Mouse (Mus musculus): ENCODE results near the gene Cbx1. TPM values are rescaled to one million over a fixed set of nuclear protein-coding genes. Genes with fewer than 3 reads are reported as not detected.

Cbx1 gene
- polyA plus RNA-seq, 1 experiment from 2014 or later = 175 TPM

DNA sequence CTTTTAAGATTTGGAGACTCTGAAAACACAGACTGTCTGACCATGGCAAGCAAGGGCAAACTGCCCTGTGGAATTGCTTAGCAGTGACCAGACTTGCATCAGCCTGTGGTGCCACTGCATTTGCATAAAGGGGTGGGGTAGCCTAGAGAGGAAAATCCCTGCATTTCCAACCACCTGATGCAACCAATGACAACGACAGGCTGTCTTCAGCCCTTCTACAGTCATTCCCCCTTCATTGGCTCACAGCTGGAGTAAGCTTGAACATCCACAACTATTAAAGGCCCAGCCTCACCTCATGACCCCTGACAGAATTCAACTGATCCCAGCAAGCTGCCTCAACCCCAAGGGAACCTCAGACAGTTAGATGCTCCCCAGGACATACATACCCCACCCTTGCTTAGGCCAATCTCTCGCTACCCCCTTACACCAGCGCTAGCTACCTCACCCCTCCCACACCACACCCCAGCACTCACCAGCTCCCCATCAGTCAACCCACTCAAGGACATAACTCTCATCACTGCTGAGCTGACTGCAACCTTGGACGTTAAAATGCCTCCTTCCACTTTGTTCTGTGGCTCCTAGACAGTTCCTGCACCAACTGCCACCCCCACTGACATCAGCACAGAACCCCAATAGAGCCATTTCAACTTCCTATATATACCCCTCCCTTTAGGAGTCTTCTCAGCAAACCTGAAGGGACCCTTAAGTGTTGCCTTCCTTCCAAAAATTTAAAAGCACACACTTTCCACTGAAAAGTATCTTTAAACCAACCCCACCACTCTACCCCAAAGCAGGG lies 33.9 kb downstream of the Cbx1 start:
- H3K27me3 ChIP-seq = no peaks in the 10 kb centered on the region
- no peak for ATAC-seq
- H3K9me3 ChIP-seq (replicated peaks) = no peaks in the 10 kb centered on the region
- peak overlapping the region; percentile 52 for H3K4me3 ChIP-seq
- peaks cover 56% of the 10 kb centered on the region for H3K4me1 ChIP-seq
- peak overlapping the region; percentile 99 for H3K4me2 ChIP-seq
- peak overlapping the region; percentile 76 for H3K9ac ChIP-seq
- H3K36me3 ChIP-seq (ENCODE audit: poor library complexity, severe bottlenecking) = peaks cover 73% of the 10 kb centered on the region
- 39% methylated on average over 4 of the region's 4 CpGs for WGBS
- H3K27ac ChIP-seq = no peak overlapping the region

DNA sequence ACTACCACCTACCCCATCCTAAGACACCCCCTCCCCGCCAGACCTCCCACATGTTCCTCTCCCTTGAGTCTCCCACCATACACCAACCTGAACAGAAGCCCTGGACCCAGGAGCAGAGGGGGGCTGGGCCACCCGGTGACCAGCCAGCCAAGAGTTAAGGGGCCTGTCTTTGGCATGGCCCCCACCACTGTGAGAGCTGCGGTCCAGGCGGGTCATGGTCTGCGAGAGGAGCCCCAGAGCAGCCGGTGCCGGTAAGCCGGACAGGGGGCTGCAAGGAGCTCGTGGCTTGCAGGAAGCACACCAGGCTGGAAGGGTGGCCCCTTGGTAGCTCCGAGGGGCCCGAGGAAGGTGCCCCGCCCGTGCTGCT lies 34.5 kb downstream of the Cbx1 start:
- Histone ChIP-seq H3K9ac (peak overlapping the region; percentile 76), H3K27ac (peak overlapping the region; percentile 88), H3K9me3 (replicated peaks) (no peaks in the 10 kb centered on the region), H3K4me1 (peaks cover 62% of the 10 kb centered on the region), H3K27me3 (no peaks in the 10 kb centered on the region), H3K4me3 (peak overlapping the region; percentile 52), H3K4me2 (peak overlapping the region; percentile 99), H3K36me3 (ENCODE audit: poor library complexity, severe bottlenecking) (peaks cover 70% of the 10 kb centered on the region)
- ATAC-seq = no peak; the same call in 1 of the 2 replicates
- 3% methylated on average over 12 of the region's 13 CpGs for WGBS

DNA sequence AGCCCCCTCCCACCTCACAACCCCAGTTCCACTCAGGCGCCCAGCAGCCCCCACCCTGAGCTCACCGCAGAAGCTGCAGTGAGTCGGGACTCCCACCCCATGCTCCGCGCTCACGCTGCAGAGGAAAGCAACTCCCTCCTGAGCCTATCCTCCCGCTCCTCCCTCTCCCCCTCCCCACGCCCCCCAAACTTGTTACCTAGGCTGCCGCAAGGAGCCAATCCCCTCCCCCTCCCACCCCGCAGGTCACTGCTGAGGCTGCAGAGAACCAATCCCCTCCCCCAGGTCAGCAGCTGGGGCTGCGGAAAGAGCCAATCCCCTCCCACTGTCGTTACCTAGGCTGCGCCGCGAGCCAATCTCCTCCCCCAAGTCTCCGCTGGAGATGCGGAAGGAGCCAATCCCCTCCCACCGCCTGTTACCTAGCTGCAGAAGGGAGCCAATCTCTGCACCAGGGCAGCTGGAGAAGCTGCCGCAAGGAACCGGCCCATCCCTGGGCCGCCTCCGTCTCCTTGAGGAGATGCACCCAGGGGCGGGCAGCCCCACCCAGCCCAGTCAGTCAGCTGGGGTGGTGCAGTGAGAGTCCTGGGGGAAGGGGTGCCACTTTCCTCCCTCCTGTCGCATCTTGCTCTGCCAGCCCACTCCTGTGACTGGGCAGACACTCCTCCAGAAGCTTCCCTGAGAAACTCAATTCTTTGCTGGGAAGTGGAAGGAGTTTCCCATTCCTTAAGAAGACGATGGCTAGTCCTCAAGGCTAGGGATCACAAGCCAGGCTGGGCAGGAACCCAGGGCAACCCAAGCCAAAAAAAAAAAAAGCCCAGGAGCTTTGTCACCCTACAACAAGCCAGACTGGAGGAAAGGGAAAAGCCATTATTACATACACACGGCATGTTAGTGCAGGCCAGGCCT lies 35.2 kb downstream of the Cbx1 start:
- H3K27me3 ChIP-seq = no peaks in the 10 kb centered on the region
- peak overlapping the region; percentile 76 for H3K9ac ChIP-seq
- peak; percentile 92 for ATAC-seq
- H3K4me2 ChIP-seq = peak overlapping the region; percentile 99
- H3K36me3 ChIP-seq (ENCODE audit: poor library complexity, severe bottlenecking) = peaks cover 63% of the 10 kb centered on the region
- H3K4me1 ChIP-seq = peaks cover 69% of the 10 kb centered on the region
- H3K9me3 ChIP-seq (replicated peaks) = no peaks in the 10 kb centered on the region
- H3K4me3 ChIP-seq = peak overlapping the region; percentile 52
- peak overlapping the region; percentile 88 for H3K27ac ChIP-seq
- WGBS = under 1% methylated on average over 21 of the region's 26 CpGs

DNA sequence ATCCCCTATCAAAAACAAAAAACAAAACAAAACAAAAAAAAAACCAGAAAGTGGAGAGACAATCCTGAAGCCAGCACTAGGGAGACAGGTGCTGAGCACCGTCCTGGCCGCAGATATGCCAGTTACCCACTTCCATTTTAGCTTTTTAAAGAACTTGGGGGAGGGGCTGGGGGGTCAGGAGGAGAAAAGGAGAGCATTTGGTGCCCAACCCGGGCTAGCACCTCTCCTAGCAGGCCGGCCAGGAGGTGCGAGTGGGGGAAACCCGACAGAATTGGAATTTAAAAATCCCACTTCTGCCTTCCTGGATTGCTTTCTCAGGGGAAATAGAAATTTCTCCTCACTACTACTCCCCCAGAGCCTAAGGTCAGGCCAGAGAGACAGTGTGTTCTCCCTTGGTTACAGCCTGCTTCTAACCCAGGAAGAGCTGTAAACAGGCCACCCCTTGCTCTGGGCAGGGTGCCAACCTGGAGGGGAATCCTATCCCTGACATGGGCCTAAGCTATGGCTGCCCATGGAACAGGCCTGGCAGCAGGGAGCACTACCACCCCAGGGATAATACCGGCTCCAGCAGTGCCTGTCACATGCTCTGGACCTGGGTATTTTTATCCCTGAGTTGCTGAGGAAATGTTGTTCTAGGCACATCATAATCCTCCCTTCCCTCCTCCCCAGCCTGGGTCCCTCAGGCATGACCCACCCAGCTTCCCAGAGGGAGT lies 36.0 kb downstream of the Cbx1 start:
- H3K9ac ChIP-seq = peak overlapping the region; percentile 76
- WGBS = 32% methylated on average over 7 of the region's 7 CpGs
- peak overlapping the region; percentile 99 for H3K4me2 ChIP-seq
- H3K9me3 ChIP-seq (replicated peaks) = no peaks in the 10 kb centered on the region
- H3K4me3 ChIP-seq = peak overlapping the region; percentile 52; the same call in 1 of the 2 replicates
- H3K36me3 ChIP-seq (ENCODE audit: poor library complexity, severe bottlenecking) = peaks cover 55% of the 10 kb centered on the region
- H3K27me3 ChIP-seq = no peaks in the 10 kb centered on the region
- peak overlapping the region; percentile 88 for H3K27ac ChIP-seq
- peaks cover 69% of the 10 kb centered on the region for H3K4me1 ChIP-seq
- no peak for ATAC-seq

DNA sequence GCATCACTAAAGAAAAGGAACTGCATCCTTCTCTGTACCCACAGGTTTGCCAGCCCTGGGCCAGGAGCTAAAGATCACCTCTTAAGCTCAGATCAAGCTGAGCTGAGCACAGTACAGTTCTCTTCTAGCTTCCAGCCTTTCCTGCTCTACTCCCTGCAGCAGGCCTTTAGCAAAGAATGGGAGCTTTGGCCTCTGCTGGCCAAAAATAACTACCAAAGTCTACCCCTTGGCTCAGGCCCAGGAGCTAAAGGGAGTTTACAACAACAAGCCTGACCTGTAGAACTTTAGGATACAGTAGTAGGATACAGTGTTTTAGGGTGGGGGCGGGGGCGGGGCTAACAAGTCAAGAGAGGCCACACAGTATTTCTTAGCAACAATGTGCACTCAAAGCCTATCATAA lies 37.6 kb downstream of the Cbx1 start:
- WGBS = 84% methylated on average over 2 of the region's 2 CpGs
- Histone ChIP-seq H3K27me3 (no peaks in the 10 kb centered on the region), H3K9ac (peak overlapping the region; percentile 76)

DNA sequence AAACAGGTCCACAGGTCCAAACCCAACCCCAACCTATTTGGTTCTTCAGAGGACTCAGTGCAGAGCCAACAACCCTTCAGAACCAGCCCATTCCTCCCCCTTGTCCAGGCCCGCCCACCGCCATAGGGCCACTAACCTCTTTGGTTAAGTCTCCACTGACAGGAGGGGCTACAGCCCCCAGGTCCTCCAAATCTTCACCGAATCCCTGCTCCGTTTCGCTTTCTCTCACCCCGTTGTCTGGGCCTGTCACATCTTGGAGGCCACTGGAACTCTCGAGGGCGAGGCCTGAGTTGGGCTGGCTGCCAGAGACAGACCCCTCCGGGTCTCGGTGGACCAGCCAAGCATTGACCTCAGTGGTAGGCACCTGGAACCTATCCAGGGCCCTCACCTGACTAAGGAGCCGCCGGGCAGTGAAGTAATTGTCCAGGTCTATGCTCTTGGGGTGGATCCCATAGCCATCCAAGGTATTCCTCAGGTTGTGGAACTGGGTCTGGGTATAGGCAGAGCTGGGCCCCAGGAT lies 38.2 kb downstream of the Cbx1 start:
- Histone ChIP-seq H3K27ac (peak overlapping the region; percentile 25; the same call in 1 of the 2 replicates), H3K9ac (peak overlapping the region; percentile 76; the same call in 1 of the 2 replicates)
- 85% methylated on average over 12 of the region's 12 CpGs for WGBS

More for the DNA sequence above, 37.6 kb downstream of the Cbx1 start:
- peak overlapping the region; percentile 99 for H3K4me2 ChIP-seq
- H3K9me3 ChIP-seq (replicated peaks) = no peaks in the 10 kb centered on the region
- no peak for ATAC-seq
- no peak overlapping the region for H3K4me3 ChIP-seq
- H3K4me1 ChIP-seq = peaks cover 73% of the 10 kb centered on the region
- peaks cover 39% of the 10 kb centered on the region for H3K36me3 ChIP-seq (ENCODE audit: poor library complexity, severe bottlenecking)
- no peak overlapping the region for H3K27ac ChIP-seq

DNA sequence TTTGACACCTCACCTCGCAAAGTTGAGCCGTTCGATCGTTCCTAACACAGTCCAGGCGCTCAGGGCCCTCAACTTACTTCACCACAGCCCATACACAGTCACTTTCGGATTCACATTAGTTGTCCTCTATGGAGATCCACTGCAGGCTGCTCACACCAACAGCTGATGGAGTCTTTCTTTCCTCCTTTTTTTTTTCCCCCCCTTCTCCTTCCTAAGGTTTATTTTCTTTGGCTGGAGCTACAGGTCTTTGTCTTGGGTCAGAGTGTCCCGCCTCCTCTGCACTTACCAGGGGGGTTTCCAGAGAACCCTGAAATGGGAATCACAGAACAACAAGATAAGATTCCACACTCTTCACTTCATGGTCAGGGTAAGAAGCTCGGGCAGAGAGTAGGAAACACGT lies 39.0 kb downstream of the Cbx1 start:
- Histone ChIP-seq H3K9me3 (replicated peaks) (no peaks in the 10 kb centered on the region), H3K4me3 (no peak overlapping the region), H3K4me2 (peak overlapping the region; percentile 22), H3K9ac (peak overlapping the region; percentile 12; the same call in 1 of the 2 replicates), H3K27me3 (no peaks in the 10 kb centered on the region), H3K4me1 (peaks cover 65% of the 10 kb centered on the region), H3K27ac (no peak overlapping the region), H3K36me3 (ENCODE audit: poor library complexity, severe bottlenecking) (peaks cover 25% of the 10 kb centered on the region)
- no peak for ATAC-seq
- 85% methylated on average over 9 of the region's 9 CpGs for WGBS

More for the DNA sequence above, 38.2 kb downstream of the Cbx1 start:
- H3K4me3 ChIP-seq = no peak overlapping the region
- peaks cover 73% of the 10 kb centered on the region for H3K4me1 ChIP-seq
- peaks cover 33% of the 10 kb centered on the region for H3K36me3 ChIP-seq (ENCODE audit: poor library complexity, severe bottlenecking)
- no peaks in the 10 kb centered on the region for H3K27me3 ChIP-seq
- H3K4me2 ChIP-seq = peak overlapping the region; percentile 99
- ATAC-seq = no peak
- no peaks in the 10 kb centered on the region for H3K9me3 ChIP-seq (replicated peaks)

DNA sequence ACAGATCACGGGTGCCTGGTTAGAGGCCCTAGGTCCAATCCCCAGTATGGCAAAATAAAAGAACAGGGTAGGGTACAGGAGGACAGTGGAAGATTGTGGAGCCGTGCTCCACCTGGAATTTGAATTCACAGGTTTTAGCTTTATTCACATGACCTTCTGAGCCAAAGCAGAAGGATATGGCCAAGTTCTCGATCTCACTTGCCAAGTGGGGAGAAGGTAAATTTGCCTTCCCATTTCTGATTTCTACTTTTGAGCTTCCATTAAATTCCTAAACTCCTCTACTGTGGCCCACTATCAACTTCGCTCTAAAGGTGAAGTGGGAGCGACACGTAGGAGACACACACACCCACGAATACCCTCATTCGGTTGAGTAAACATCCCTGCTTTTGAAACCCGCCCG lies 40.0 kb downstream of the Cbx1 start:
- Histone ChIP-seq H3K27me3 (peaks cover 2% of the 10 kb centered on the region; the same call in 1 of the 2 replicates), H3K9ac (peak overlapping the region; percentile 92), H3K4me1 (peaks cover 56% of the 10 kb centered on the region), H3K4me2 (peak overlapping the region; percentile 86), H3K4me3 (peak overlapping the region; percentile 88), H3K36me3 (ENCODE audit: poor library complexity, severe bottlenecking) (peaks cover 24% of the 10 kb centered on the region), H3K9me3 (replicated peaks) (no peaks in the 10 kb centered on the region), H3K27ac (peak overlapping the region; percentile 93; the same call in 1 of the 2 replicates)
- 16% methylated on average over 10 of the region's 10 CpGs for WGBS
- no peak for ATAC-seq

DNA sequence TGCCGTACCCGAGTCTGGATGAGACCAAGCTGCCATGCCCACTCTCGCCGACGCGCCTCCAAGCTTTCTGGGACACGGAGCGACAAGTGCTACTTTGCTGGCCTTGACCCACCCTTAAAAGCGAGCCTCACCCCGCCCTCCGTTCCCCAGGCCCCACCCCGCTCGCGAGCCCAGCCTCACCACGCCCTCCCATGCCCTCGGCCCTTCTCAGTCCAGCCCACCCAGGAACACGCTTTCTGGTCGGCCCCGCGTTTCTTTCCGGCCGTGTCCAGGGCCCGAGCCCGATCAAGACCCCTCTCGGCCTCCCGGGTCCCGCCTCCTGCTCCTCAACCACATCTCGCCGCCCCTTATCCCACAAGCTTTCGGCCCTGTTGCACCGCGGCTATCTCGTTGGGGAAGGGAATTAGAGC lies 40.5 kb downstream of the Cbx1 start:
- H3K27me3 ChIP-seq = peaks cover 3% of the 10 kb centered on the region; the same call in 1 of the 2 replicates
- H3K9ac ChIP-seq = peak overlapping the region; percentile 92
- H3K4me2 ChIP-seq = peak overlapping the region; percentile 86
- under 1% methylated on average over 33 of the region's 33 CpGs for WGBS
- ATAC-seq = peak; percentile 28
- H3K36me3 ChIP-seq (ENCODE audit: poor library complexity, severe bottlenecking) = peaks cover 24% of the 10 kb centered on the region
- peaks cover 52% of the 10 kb centered on the region for H3K4me1 ChIP-seq
- H3K27ac ChIP-seq = peak overlapping the region; percentile 93
- peak overlapping the region; percentile 88 for H3K4me3 ChIP-seq
- no peaks in the 10 kb centered on the region for H3K9me3 ChIP-seq (replicated peaks)

DNA sequence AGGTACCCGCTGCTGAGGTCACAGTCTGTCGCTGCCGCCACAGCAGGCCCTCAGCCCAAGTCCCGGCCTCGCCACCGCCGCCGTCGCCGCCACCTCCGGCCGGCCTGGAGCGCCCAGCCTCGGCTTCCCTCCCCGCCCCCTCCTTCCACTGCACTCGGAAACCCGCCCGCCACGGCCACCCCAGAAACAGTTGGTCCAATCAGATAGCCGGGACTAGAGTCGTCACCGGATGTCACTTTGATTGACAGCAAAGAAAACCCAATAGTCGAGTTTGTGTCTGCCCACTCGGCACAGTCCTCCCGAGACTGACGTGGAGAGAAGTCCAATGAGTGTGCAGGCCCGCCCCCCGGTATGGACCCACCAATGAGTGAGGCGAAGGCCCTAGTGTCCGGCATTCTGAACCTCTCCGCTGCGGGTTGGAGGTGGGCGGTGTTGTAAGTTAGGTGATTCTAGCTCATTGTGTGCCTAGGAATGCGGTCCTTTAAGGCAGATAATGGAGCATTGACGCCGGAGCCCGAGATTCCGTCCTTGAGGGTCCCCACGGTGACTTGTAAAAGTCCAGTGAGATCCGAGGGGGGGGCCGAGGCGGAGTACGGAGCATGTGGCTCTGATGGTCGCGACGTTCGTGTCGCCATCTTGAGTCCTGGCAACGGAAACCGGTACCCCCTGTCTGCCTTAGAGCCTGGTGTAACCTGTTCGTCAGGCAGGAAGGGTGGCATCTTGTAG lies 41.0 kb downstream of the Cbx1 start, which contains the start of gene Nfe2l1:
Gene Nfe2l1 (minus strand): TSS at position 156 of the 726 bp plus-strand sequence.
- peaks cover 3% of the 10 kb centered on the region; the same call in 1 of the 2 replicates for H3K27me3 ChIP-seq
- peak; percentile 99 for ATAC-seq
- peak within 1 kb of the TSS; percentile 93 for H3K27ac ChIP-seq
- H3K4me3 ChIP-seq = peak within 1 kb of the TSS; percentile 88
- peak within 1 kb of the TSS; percentile 86 for H3K4me2 ChIP-seq
- H3K9ac ChIP-seq = peak within 1 kb of the TSS; percentile 92
- H3K9me3 ChIP-seq (replicated peaks) = no peaks in the 10 kb centered on the region
- H3K36me3 ChIP-seq (ENCODE audit: poor library complexity, severe bottlenecking) = peaks cover 24% of the 10 kb centered on the region
- WGBS = under 1% methylated on average over 51 of the region's 51 CpGs
- H3K4me1 ChIP-seq = peaks cover 46% of the 10 kb centered on the region

Data from forebrain, embryonic 13.5 days (tissue).